Mouse (Mus musculus): ENCODE measurements around the gene Smco3. TPM values are rescaled to one million over a fixed set of nuclear protein-coding genes. Genes with fewer than 3 reads are reported as not detected.
A peak's percentile ranks its signal among the peaks of the same experiment; 100 is the strongest.

The Smco3 gene
- total RNA-seq, 2 experiments from 2014 or later, result not detected

DNA sequence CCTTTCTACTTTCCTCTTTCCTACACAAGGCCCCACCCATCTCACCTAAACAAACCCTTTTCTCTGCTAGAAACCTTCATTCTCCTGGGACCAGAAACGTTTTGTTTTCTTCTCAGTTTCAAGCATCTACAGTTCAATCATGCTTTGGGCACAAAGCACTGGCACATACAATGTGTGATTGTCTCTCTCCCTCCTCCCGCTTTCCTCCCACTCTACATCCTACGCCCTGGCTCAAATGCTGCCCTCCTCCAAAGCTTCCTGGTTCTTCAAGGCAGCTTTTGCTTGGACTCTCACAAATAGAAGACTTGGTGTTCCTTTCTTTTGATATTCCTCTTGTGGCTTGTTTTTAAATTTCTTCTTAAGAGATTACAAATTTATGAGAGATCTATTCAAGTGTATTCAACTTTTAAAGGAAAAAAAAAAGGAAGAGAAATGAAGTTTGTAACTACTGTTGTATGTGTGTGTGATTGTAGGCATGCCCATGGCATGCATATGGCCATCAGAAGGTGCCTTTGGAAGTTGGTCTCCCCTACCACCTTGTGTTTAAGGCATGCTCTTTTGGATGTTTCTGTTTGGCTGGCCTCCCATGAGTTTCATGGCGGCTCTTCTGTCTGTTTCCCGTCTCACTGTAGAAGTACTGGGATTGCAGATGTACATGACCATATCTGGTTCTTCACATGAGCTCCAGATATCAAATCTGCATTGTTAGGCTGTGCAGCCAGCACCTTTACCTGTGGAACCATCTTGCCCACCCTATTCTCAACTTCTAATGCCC, 10.6 kb upstream of the Smco3 start:
- no peak for DNase-seq

GRCm38 (mm10) chr6:136844903-136845302, 9.7 kb upstream of the Smco3 start:
- DNase-seq, result no peak

DNA sequence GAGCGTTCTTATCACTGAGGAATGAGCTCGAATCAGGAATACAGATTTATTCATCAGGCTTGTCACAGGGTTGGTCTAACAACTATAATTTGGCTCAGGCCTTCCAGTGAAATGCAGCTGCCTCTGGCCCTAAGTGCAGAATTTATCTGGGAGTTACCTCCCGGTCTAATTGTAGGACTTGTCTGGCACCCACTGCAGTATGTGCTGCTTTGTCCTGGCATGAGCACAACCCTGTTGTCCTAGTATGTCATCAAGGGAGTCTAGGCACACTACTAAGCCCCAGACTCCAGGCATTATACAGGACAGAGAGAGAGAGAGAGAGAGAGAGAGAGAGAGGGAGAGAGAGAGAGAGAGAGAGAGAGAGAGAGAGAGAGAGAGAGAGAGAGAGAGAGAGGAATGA, 2.1 kb upstream of the Smco3 start:
- DNase-seq, result no peak

- no peak for DNase-seq
Observed at GRCm38 (mm10) chr6:136831712-136832111, 3.5 kb downstream of the Smco3 start.

- no peak for DNase-seq
Observed at GRCm38 (mm10) chr6:136828681-136829080, 6.6 kb downstream of the Smco3 start.

GRCm38 (mm10) chr6:136827881-136828561, 7.2 kb downstream of the Smco3 start, which contains the start of gene Wbp11:
Gene Wbp11 (minus strand): TSS chr6:136828233.
- DNase-seq, result peak; percentile 97 to 98

DNA sequence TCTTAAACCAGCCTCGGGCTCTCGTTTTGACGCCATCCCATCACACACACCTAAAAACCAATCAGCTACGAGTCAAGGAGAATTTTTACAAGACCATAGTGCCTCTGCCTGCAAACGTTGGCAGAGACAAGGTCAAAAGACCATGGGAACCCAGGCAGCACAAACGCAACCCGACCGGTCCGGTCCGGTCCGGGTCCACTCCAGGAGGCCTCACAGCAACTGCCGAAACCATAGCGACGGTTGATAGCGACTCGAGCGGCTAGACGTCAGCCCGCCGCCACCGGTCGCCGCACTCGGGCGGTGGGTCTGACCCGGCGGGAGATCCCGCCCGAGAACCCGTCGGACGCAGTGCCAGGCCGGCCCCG, 7.8 kb downstream of the Smco3 start, which contains the start of gene BC049715:
BC049715 (plus strand) TSS at position 111 of the 365 bp plus-strand sequence.
- peak in 1 of 2 experiments; percentile 29 for DNase-seq

- no peak for DNase-seq
Observed at GRCm38 (mm10) chr6:136827116-136827515, 8.1 kb downstream of the Smco3 start.

DNA sequence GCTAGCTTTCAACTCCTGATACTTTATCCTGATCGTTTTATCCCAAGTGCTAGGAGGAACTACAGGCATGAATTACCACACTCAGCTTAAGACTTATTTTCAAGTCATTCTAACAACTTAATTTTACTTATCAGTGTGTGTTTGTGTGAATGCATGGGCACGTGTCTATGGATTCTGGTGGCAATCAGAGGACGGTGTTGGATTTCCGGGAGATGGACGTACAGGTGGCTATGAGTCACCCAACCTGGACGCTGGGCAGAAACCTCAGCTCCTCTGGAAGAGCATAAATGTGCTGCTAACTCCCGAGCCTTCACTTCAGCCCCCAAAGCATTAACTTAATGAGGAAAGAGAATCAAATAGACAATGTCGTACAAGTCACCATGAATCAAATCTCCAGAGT, 10.3 kb downstream of the Smco3 start:
- no peak for DNase-seq

GRCm38 (mm10) chr6:136821086-136821485, 14.2 kb downstream of the Smco3 start:
- no peak for DNase-seq

GRCm38 (mm10) chr6:136820381-136820780, 14.9 kb downstream of the Smco3 start:
- DNase-seq, result peak in 1 of 2 experiments; percentile 18

DNA sequence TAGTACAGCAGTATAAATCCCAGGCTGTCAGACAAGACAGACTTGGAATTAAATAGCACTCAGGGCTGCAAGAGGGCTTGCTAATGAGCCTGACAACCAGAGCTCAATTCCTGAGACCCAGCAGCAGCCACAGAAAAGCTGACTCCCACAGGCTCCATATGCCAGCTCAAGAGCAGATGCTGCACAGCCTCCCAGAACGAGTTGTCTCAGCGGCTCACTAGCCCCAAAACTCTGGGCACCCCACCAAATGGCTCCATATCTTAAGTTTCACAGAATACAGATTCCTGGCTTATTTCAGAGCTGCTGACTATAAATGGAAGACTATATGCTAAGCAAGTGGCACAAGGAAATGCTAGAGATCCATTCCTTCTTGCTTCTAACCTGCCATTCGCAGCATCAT, 17.7 kb downstream of the Smco3 start:
- DNase-seq, result no peak

DNA sequence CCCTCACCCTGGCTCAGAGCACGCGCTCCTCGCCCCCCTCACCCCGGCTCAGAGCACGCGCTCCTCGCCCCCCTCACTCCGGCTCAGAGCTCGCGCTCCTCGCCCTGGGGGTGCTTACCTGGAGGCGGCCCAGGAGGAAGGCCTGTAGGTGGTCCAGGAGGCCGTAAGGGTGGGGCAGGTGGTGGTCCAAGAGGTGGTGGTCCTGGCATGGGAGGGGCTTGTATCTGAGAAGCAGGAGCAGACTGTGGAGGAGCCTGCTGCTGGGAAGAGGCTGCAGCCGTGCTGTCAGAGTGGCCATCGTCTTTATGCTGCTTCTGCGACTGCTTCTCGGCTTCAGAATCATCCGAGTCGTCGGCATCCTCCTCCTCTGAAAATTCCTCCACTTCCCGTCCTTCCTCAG, 18.4 kb downstream of the Smco3 start:
- DNase-seq, result no peak

- DNase-seq, result no peak
Observed at GRCm38 (mm10) chr6:136815381-136815780, 19.9 kb downstream of the Smco3 start.

DNA sequence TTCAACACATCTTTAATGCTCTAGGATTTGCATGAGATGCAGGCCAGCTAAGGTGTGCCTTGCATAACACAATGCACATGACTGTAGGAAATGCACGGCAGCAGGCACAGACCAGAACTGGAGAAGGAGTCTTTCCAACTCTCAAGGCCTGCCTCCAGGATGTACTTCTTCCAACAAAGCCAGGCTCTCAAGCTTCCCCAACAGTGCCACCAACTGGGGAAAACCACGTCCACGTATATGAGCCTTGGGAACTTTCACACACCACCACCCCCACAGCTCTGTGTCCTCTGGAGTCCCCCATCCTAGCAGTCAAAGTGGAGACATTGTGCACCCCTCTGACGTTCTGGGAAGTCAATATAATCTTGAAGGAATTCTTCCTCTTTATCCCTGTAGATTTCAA, 22.1 kb downstream of the Smco3 start:
- DNase-seq, result peak in 1 of 2 experiments; percentile 20

- DNase-seq, result no peak
Observed at GRCm38 (mm10) chr6:136811196-136811595, 24.1 kb downstream of the Smco3 start.

DNA sequence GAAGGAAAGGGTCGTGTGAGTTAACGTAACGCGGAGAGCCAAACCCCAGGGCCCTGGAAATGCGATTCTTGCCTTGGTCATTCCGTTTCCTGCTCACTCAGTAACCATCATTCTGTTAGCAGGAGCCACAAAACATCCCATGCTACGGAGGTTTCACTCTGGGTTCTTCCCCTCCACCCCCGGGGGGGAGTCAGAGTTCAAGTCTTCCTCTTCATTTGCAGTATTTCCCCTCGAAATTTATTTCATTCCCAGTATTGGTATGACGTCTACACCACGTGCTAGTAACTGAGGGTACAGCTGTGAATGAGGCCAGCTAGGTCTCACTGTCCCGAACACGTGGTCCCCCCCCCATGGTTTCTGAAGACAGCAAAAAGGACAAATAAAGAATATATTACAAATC, 25.6 kb downstream of the Smco3 start:
- no peak for DNase-seq

- DNase-seq, result peak; percentile 75 to 76
Observed at GRCm38 (mm10) chr6:136809077-136809476, 26.2 kb downstream of the Smco3 start.

DNA sequence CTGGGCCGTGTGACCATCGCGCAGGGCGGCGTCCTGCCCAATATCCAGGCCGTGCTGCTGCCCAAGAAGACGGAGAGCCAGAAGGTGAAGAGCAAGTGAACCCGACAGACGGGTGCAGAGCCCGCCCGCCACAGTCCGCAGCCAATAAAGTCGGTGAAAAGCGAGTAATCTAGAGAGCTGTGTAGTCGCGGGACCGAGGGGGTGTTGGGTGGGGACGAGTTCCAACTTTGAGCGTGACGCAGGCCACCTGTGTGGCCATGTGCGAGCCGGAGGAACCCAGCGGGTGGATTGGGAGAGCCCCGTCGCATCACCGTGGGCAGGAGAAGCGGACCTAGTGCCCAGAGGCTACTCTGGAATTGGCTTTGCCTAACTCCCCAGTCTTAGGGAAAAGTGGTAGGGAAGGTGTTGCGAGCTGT, 26.6 kb downstream of the Smco3 start:
- peak; percentile 36 to 56 for DNase-seq

DNA sequence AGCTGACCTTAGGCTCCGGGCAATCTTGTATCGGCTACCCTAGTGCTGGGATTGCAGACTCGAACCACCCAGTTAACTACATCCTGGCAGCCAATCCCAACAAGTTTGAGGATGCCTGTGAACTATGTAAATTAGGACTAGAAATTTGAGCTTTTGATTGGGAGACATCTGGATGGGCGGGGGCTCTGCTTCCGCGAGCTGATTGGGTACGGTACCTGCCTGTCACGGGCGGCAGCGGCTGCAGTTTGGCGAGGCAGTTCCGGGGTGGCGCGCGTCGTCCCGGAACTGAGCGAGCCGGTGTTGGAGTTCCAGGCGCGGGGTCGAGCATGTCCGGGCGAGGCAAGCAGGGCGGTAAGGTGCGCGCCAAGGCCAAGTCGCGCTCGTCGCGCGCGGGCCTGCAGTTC, 27.2 kb downstream of the Smco3 start, which contains the start of gene H2afj:
H2afj (plus strand) TSS at position 231 of the 404 bp plus-strand sequence.
- DNase-seq, result peak; percentile 99

DNA sequence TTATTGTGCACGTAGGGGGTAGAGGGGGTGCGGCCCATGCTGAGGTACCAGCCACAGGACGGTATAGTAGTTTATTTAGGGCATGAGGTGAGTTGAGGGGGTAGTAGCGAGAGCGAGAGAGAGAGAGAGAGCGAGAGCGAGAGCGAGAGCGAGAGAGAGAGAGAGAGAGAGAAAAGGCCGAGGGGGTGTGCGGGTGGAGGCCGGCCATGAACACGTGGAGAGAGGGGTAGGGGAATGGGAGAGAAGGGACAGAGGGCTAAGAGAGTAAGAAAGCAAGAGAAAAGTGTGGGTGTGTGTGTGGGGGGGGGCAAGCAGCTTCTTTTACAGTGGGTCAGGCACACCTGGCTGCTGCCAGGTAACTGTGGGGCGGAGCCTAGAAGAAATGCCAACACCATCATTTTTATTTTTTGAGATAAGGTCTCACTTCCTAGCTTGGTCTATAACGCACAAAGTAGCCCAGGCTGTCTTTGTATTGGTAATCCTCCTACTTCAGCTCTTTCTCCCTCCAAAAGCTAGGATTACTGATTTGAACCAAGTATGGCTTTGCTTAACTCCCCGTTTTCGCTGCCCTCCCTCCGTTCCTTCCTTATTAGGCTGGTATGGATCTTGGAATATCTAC, 27.7 kb downstream of the Smco3 start:
- DNase-seq, result no peak

GRCm38 (mm10) chr6:136806819-136807218, 28.4 kb downstream of the Smco3 start:
- DNase-seq, result no peak

DNA sequence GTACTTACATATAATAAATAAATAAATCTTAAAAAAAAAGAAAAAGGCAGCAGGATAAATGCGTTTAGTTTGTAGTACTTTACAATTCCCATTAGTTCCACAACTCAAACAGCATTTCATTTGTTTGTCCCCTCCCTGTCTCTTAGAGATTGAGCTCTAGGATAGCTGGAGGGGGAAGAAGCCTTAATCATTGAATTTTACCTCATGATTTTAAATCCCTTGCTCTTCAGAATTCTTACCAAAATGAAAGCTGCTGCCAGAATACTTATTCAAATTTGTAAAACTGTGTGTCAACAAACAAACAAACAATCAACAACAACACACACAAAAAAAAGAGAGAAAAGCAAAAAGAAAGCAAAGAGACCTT, 29.9 kb downstream of the Smco3 start:
- DNase-seq, result no peak
